Mouse (Mus musculus) thymus, adult 2 months (tissue): ENCODE data around the gene Ubash3b. TPM values are rescaled to one million over a fixed set of nuclear protein-coding genes. Genes with fewer than 3 reads are reported as not detected.

Experiments used
- DNase-seq: peaks from one replicate; pipeline ENCODE4 v3.0.0; 2021
- H3K27ac ChIP-seq: fragments of 200-500 bp; 2 replicates; pipeline ENCODE4 v1.5.1; 2012; ENCODE audit warnings: low read length, control low read depth; ENCODE audit not compliant: control insufficient read depth, insufficient read depth
- H3K27me3 ChIP-seq: fragments of 200-500 bp; 2 replicates; pipeline ENCODE4 v1.6.1; 2012; ENCODE audit warnings: mild to moderate bottlenecking, low read length, moderate library complexity, mixed read lengths; ENCODE audit not compliant: control insufficient read depth, insufficient read depth
- H3K36me3 ChIP-seq: fragments of 200-500 bp; 2 replicates; pipeline ENCODE4 v1.6.1; 2012; ENCODE audit warnings: mild to moderate bottlenecking, low read length, moderate library complexity; ENCODE audit not compliant: control insufficient read depth, insufficient read depth
- H3K4me1 ChIP-seq: fragments of 200-500 bp; replicated peaks from 2 replicates; pipeline ENCODE4 v1.6.1; 2012; ENCODE audit warnings: low read length; ENCODE audit not compliant: control insufficient read depth, insufficient read depth
- H3K4me3 ChIP-seq: fragments of 200-500 bp; 2 replicates; pipeline ENCODE4 v1.5.1; 2012; ENCODE audit warnings: mild to moderate bottlenecking, low read length, control low read depth, moderate library complexity; ENCODE audit not compliant: control insufficient read depth, insufficient read depth
- CTCF ChIP-seq: fragments of 200-500 bp; IDR thresholded peaks from 2 replicates; pipeline ENCODE4 v1.5.1; 2012; ENCODE audit warnings: mild to moderate bottlenecking, control low read depth, low read length, moderate library complexity, borderline replicate concordance; ENCODE audit not compliant: control insufficient read depth, poor library complexity, insufficient read depth; ENCODE audit errors: extremely low read depth
- POLR2A ChIP-seq: fragments of 200-500 bp; IDR thresholded peaks from 2 replicates; pipeline ENCODE4 v1.6.1; 2012; ENCODE audit warnings: mild to moderate bottlenecking, low read length, control low read depth, moderate library complexity; ENCODE audit not compliant: control insufficient read depth, poor library complexity, insufficient read depth; ENCODE audit errors: extremely low read depth
- WGBS: fragments of 180-500 bp; shearing (Covaris S2); methylation state at CpG from one replicate; pipeline ENCODE4 v1.1.7; 2018; 5-methylcytosine and 5-hydroxymethylcytosine counted together
- polyA plus RNA-seq: library from polyadenylated mRNA; depleted of rRNA; stranded (reverse); fragments of >200 nt; gene quantifications from 2 replicates; pipeline ENCODE4 v1.2.3, GENCODE M21; 2012

The Ubash3b gene
- polyA plus RNA-seq, 1 experiment: 7.0 TPM

DNA sequence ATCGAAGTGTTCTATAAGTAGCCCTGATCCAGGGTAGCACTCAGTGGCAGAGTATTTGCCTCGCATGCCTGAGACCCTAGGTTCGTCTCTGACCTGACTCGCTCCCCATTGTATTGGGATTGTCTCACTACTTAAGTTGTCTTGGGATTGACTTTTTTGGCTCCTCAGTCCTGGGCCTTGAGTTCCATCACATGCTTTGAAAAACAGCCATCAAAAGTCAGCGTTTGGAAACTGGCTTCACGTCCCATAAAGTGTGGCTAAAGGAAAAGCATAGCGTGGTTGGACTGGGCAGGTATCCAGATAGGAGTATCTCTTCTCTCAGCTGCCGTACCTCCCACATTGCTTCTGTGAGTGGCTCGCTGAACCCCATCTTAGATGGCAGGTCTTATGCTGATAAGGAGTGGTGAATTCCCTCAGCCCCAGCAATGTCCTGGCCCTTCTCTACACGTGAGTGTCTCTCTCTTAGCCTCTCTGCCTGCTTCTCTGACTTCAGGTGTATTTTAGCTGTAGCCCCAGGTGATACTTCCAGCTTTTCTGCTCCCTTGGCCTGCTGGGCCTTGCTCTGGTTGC is 34.3 kb upstream of the Ubash3b start:
- DNase-seq: no peak
- Histone ChIP-seq H3K27me3 (no peaks in the 10 kb centered on the region), H3K27ac (no peak overlapping the region), H3K4me1 (no peaks in the 10 kb centered on the region), H3K36me3 (no peaks in the 10 kb centered on the region), H3K4me3 (no peak overlapping the region)
- no peak for TF ChIP-seq CTCF
- 90% methylated on average over 10 of the region's 10 CpGs for WGBS

DNA sequence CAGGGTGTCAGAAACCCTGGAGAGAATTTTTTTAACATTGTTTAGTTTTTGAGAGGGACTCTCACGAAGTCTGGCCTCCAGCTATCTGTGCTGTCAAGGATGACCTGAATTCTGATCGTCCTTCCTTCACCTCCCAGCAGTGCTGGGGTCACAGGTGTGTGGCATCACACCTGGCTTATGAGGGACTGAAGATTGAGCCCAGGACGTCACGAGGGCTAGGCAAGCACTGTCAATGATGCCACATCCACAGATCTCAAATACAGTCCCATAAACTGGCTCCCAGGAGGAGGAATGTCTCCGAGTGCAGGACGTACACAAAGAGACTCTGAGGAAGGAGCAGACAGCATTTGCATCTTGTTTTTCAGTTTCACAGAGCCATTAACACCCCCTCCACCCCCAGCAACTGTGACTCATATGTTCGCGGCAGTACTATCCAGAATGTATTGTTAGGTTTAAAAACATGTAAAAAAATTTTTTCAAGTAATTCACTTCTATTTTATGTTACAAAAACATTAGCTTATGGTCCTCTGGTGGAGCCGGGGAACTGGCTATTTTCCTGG is 30.2 kb upstream of the Ubash3b start:
- H3K27me3 ChIP-seq: no peaks in the 10 kb centered on the region
- no peaks in the 10 kb centered on the region for H3K4me1 ChIP-seq
- no peak overlapping the region for H3K27ac ChIP-seq
- H3K36me3 ChIP-seq: no peaks in the 10 kb centered on the region
- H3K4me3 ChIP-seq: no peak overlapping the region
- no peak for TF ChIP-seq POLR2A
- no peak for TF ChIP-seq CTCF
- DNase-seq: no peak
- 83% methylated on average over 9 of the region's 9 CpGs for WGBS

DNA sequence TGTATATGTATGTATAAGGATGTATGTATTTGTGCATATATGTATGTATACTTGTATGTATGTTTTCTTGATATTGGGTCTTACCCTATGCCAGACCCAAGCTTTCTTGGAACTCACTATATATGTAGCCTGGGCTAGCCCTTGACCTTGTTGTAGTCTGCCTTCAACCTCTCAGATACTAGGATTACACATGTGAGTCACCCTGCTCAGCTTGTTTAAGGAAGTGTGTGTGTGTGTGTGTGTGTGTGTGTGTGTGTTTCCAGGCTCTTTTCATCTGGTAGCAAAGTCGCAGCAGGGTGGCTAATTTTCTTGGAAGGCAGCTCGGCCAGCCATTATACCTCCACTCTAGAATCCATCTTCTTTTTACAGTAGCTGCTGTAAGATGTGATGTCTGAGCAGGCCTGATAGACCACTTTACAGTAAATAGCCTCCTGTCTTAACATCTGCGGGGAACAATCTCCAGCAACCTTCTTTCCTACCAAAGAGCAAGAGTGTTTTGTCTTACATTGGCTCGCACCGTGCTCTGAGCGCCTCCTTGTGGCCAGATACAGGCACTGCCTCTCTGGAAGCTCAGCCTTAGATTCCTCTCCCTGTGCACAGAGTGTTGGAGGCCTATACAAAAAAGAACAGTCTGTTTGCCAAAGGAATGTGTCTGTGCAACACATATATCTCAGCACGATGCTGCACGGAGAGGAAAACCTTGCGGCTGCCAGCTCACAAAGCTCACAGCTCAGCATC is 29.4 kb upstream of the Ubash3b start:
- Histone ChIP-seq H3K4me1 (no peaks in the 10 kb centered on the region), H3K27ac (no peak overlapping the region), H3K36me3 (no peaks in the 10 kb centered on the region), H3K27me3 (no peaks in the 10 kb centered on the region), H3K4me3 (no peak overlapping the region)
- peak; percentile 68 for DNase-seq
- 33% methylated on average over 9 of the region's 9 CpGs for WGBS
- peak; percentile 76; the same call in 1 of the 2 replicates for TF ChIP-seq CTCF
- TF ChIP-seq POLR2A: no peak

DNA sequence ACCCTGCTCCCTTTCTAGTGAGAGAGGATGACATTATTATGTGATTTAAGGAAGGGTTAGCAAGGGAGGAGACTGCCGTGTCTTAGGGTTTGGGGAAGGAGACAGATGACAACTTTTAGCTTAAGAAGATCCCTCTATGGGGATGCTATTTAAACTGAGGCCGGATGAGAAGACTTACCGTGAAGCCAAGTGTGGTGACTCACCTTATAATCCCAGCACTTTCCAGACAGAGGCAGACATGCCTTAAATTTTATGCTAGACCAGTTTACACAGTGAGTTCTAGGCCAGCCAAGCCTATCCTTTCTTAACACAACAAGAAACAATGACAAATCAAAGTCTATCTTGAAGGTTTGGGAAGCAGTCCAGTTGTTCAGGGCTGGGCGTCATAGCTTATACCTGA is 26.4 kb upstream of the Ubash3b start:
- TF ChIP-seq CTCF: no peak
- TF ChIP-seq POLR2A: no peak
- 93% methylated on average over 4 of the region's 4 CpGs for WGBS
- no peak overlapping the region for H3K4me3 ChIP-seq
- DNase-seq: no peak
- no peak overlapping the region for H3K27ac ChIP-seq
- H3K36me3 ChIP-seq: no peaks in the 10 kb centered on the region
- no peaks in the 10 kb centered on the region for H3K27me3 ChIP-seq
- H3K4me1 ChIP-seq: no peaks in the 10 kb centered on the region

DNA sequence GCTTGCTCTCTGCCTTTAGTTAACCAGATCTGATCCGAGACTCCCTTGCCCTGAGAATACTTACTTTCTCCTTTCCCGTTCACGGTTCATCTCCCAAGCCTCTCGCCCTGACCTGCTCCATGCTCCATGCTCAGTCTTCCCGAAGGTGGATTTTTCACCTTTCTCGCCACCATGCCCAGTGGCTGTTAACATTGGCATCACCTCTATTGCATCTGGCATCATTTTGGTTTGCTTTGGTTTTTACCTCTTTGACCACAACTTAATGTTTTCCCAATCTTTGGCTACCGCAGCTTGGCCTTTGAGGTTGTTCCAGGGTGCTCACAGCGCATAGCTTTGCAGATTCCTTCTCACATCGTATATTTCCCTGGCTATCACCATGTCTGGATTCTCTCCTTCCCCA is 26.0 kb upstream of the Ubash3b start:
- no peak for TF ChIP-seq CTCF
- no peak for TF ChIP-seq POLR2A
- Histone ChIP-seq H3K4me3 (no peak overlapping the region), H3K27ac (no peak overlapping the region), H3K27me3 (no peaks in the 10 kb centered on the region), H3K36me3 (no peaks in the 10 kb centered on the region), H3K4me1 (no peaks in the 10 kb centered on the region)
- WGBS: 95% methylated on average over 9 of the region's 9 CpGs
- DNase-seq: no peak

DNA sequence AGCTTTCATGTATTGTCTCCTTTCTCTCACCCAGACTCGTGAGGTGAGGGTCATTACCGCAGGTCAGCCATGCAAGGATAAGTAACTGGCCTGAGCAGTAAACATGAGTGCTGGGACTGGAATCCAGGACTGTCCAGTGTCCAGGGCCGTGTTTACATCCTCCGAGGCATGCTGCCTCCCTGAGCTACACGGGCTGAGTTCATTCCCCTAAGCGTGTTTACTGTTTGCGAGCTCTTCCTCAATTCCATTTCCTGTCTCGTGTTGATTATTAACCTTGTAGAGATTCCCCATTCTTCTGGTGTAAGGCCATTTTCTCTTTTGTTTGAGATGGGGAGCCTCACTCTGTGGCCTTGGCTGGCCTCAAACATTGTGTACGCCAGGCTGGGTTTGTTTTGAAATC is 23.8 kb upstream of the Ubash3b start:
- H3K4me3 ChIP-seq: no peak overlapping the region
- WGBS: 80% methylated on average over 9 of the region's 9 CpGs
- DNase-seq: no peak
- no peaks in the 10 kb centered on the region for H3K27me3 ChIP-seq
- no peaks in the 10 kb centered on the region for H3K36me3 ChIP-seq
- H3K27ac ChIP-seq: no peak overlapping the region
- peaks cover 4% of the 10 kb centered on the region; the same call in 1 of the 2 replicates for H3K4me1 ChIP-seq
- no peak for TF ChIP-seq POLR2A
- no peak for TF ChIP-seq CTCF
